Mouse (Mus musculus): ENCODE results near the gene Rtf1. TPM values are rescaled to one million over a fixed set of nuclear protein-coding genes. Genes with fewer than 3 reads are reported as not detected.
"Not testable (repeated sequence)": the region's sequence is repeated elsewhere in the genome, so short reads cannot be mapped to it uniquely, and the experiment has no call there.

The Rtf1 gene
- 29.4 and 32.0 TPM in 2 replicates for polyA plus RNA-seq (2014; fragmentation: Nextera tagmentation; extraction: Ambion mirVana)

DNA sequence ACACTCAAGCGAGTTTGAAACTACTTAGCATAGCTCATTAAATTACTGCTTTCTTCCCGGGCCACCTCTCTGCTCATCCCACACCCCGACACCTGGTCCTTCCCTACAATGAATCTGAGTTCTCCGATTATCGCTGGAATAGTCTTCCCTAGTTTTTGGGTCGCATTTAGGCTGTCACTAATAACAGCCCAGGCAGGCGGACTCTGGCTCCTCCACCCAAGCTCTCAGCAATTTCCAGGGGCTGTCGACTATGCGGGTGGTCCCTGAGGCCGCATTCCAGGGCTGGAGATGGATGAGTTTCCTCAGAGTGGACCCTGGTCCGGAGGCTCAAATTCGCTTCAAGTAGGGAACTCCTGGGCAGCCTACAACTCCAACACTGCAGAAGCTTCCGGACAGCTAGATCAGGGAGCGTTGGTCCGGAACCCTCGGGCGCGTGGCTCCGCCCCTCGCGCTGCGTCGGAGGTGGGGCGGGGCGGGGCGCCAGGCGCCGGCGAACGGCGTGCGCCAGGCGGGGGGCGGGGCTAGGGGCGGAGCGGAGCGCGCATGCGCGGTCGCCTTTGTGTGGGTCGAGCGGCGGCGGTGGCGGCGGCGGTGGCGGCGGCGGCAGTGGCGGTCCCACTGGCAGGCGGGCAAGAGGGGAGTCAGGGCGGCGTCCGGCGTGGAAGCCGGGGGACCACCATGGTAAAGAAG, at the start of gene Rtf1:
Gene Rtf1, plus strand, starts transcription at position 544 of the 690 bp plus-strand sequence.
- H3K4me2 ChIP-seq (ENCODE audit: low read length): peak within 1 kb of the TSS; percentile 55
- peak within 1 kb of the TSS; percentile 100 for H3K4me3 ChIP-seq (ENCODE audit: low read depth, low read length)
- H3K4me1 ChIP-seq (replicated peaks; ENCODE audit: control insufficient read depth, insufficient read depth, low read length): peaks cover 12% of the 10 kb centered on the region; the same call in 1 of the 2 replicates
- WGBS: under 1% methylated on average over 49 of the region's 58 CpGs
- peak within 1 kb of the TSS; percentile 83 for H3K27ac ChIP-seq (ENCODE audit: low read depth)
- H3K9me3 ChIP-seq (ENCODE audit: control insufficient read depth, low read length): no peaks in the 10 kb centered on the region
- DNase-seq (ENCODE audit: low spot score) (peak; percentile 99), ATAC-seq (replicated peaks; ENCODE audit: low FRiP score, low TSS enrichment, low read depth) (peak; percentile 94)
- 0 out of 2 replicates have a peak, but pooled peaks cover 3% of the 10 kb centered on the region for H3K36me3 ChIP-seq (ENCODE audit: control insufficient read depth, insufficient read depth, low read length)
- H3K27me3 ChIP-seq (replicated peaks; ENCODE audit: control insufficient read depth, insufficient read depth, low read length): no peaks in the 10 kb centered on the region
- H3K9ac ChIP-seq (ENCODE audit: low read length): peak within 1 kb of the TSS; percentile 94

- H3K27ac ChIP-seq (ENCODE audit: low read depth): no peak overlapping the region
- no peak overlapping the region for H3K9ac ChIP-seq (ENCODE audit: low read length)
- no peak overlapping the region for H3K4me2 ChIP-seq (ENCODE audit: low read length)
- WGBS: 91% methylated on average over 1 of the region's 1 CpGs
- H3K9me3 ChIP-seq (ENCODE audit: control insufficient read depth, low read length): no peaks in the 10 kb centered on the region
- no peak for ATAC-seq (replicated peaks; ENCODE audit: low FRiP score, low TSS enrichment, low read depth)
- no peak for DNase-seq (ENCODE audit: low spot score)
- peaks cover 90% of the 10 kb centered on the region for H3K36me3 ChIP-seq (ENCODE audit: control insufficient read depth, insufficient read depth, low read length)
- no peak overlapping the region for H3K4me3 ChIP-seq (ENCODE audit: low read depth, low read length)
- no peaks in the 10 kb centered on the region for H3K27me3 ChIP-seq (replicated peaks; ENCODE audit: control insufficient read depth, insufficient read depth, low read length)
- no peaks in the 10 kb centered on the region for H3K4me1 ChIP-seq (replicated peaks; ENCODE audit: control insufficient read depth, insufficient read depth, low read length)
These were observed 38.1 kb upstream of the Rtf1 start for GRCm38 (mm10) chr2:119636781-119637180.

DNA sequence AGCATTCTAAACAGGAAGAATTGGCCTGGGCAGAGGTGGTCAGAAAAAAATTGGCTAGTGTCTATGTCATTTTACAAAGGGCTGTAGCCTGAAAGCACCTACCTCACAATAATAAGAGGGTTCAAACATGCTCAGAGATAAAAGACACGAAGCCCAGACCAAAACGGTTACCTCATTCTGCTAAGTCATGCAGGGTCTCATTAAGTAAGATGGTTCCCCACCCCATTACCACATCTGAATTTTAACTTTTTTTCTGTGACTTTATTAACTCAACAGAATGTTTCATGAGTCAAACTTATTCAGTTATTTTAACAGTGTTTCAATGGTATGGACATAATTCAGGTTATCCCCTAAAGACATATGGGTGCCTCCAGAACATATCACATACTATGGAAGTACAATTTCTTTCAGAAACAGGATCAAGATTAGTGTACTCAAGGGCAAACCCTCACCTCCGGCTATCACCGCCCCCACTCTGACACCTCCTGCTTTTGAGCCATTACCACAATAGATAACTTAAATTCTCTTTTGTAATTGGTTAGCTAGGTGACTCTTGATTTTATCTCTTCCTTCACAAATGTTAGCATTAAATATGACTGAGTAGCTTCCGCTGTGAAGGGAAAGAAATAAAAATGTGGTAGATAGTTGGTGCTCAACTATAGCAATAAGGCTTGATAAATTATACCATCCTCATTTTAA, 33.5 kb upstream of the Rtf1 start:
- H3K36me3 ChIP-seq (ENCODE audit: control insufficient read depth, insufficient read depth, low read length): peaks cover 93% of the 10 kb centered on the region
- no peak for ATAC-seq (replicated peaks; ENCODE audit: low FRiP score, low TSS enrichment, low read depth)
- H3K27ac ChIP-seq (ENCODE audit: low read depth): no peak overlapping the region
- no peak overlapping the region for H3K9ac ChIP-seq (ENCODE audit: low read length)
- no peak overlapping the region for H3K4me2 ChIP-seq (ENCODE audit: low read length)
- H3K27me3 ChIP-seq (replicated peaks; ENCODE audit: control insufficient read depth, insufficient read depth, low read length): no peaks in the 10 kb centered on the region
- H3K4me1 ChIP-seq (replicated peaks; ENCODE audit: control insufficient read depth, insufficient read depth, low read length): no peaks in the 10 kb centered on the region
- no peak for DNase-seq (ENCODE audit: low spot score)
- WGBS: 92% methylated on average over 5 of the region's 5 CpGs
- no peak overlapping the region for H3K4me3 ChIP-seq (ENCODE audit: low read depth, low read length)
- no peaks in the 10 kb centered on the region for H3K9me3 ChIP-seq (ENCODE audit: control insufficient read depth, low read length)

- Histone ChIP-seq H3K27ac (ENCODE audit: low read depth) (no peak overlapping the region), H3K9ac (ENCODE audit: low read length) (no peak overlapping the region), H3K36me3 (ENCODE audit: control insufficient read depth, insufficient read depth, low read length) (peaks cover 94% of the 10 kb centered on the region), H3K27me3 (replicated peaks; ENCODE audit: control insufficient read depth, insufficient read depth, low read length) (no peaks in the 10 kb centered on the region), H3K4me1 (replicated peaks; ENCODE audit: control insufficient read depth, insufficient read depth, low read length) (no peaks in the 10 kb centered on the region), H3K9me3 (ENCODE audit: control insufficient read depth, low read length) (no peaks in the 10 kb centered on the region), H3K4me3 (ENCODE audit: low read depth, low read length) (no peak overlapping the region), H3K4me2 (ENCODE audit: low read length) (no peak overlapping the region)
- ATAC-seq (replicated peaks; ENCODE audit: low FRiP score, low TSS enrichment, low read depth) (no peak), DNase-seq (ENCODE audit: low spot score) (no peak)
- WGBS: 92% methylated on average over 5 of the region's 5 CpGs
These were observed 30.6 kb upstream of the Rtf1 start for GRCm38 (mm10) chr2:119644254-119644653.

GRCm38 (mm10) chr2:119662220-119663182, 12.4 kb upstream of the Rtf1 start, which contains the start of gene Ndufaf1:
TSS of gene Ndufaf1 (minus strand) at chr2:119662827.
- H3K27ac ChIP-seq (ENCODE audit: low read depth): no peak within 1 kb of the TSS; the same call in 1 of the 2 replicates
- peaks cover 23% of the 10 kb centered on the region for H3K36me3 ChIP-seq (ENCODE audit: control insufficient read depth, insufficient read depth, low read length)
- peak within 1 kb of the TSS; percentile 92 for H3K4me3 ChIP-seq (ENCODE audit: low read depth, low read length)
- H3K27me3 ChIP-seq (replicated peaks; ENCODE audit: control insufficient read depth, insufficient read depth, low read length): no peaks in the 10 kb centered on the region
- peak; percentile 92 for DNase-seq (ENCODE audit: low spot score)
- 1% methylated on average over 44 of the region's 44 CpGs for WGBS
- peak; percentile 81; the same call in 1 of the 2 replicates for ATAC-seq (replicated peaks; ENCODE audit: low FRiP score, low TSS enrichment, low read depth)
- H3K9me3 ChIP-seq (ENCODE audit: control insufficient read depth, low read length): no peaks in the 10 kb centered on the region
- H3K4me1 ChIP-seq (replicated peaks; ENCODE audit: control insufficient read depth, insufficient read depth, low read length): peaks cover 9% of the 10 kb centered on the region
- peak within 1 kb of the TSS; percentile 60 for H3K4me2 ChIP-seq (ENCODE audit: low read length)
- H3K9ac ChIP-seq (ENCODE audit: low read length): peak within 1 kb of the TSS; percentile 82

GRCm38 (mm10) chr2:119665744-119666143, 9.1 kb upstream of the Rtf1 start:
- H3K4me3 ChIP-seq (ENCODE audit: low read depth, low read length); H3K4me2 ChIP-seq (ENCODE audit: low read length); H3K27ac ChIP-seq (ENCODE audit: low read depth); H3K9ac ChIP-seq (ENCODE audit: low read length); H3K9me3 ChIP-seq (ENCODE audit: control insufficient read depth, low read length); H3K4me1 ChIP-seq (replicated peaks; ENCODE audit: control insufficient read depth, insufficient read depth, low read length); ATAC-seq (replicated peaks; ENCODE audit: low FRiP score, low TSS enrichment, low read depth); H3K27me3 ChIP-seq (replicated peaks; ENCODE audit: control insufficient read depth, insufficient read depth, low read length); DNase-seq (ENCODE audit: low spot score); H3K36me3 ChIP-seq (ENCODE audit: control insufficient read depth, insufficient read depth, low read length): not testable (repeated sequence)
- 74% methylated on average over 20 of the region's 23 CpGs for WGBS

- H3K27ac ChIP-seq (ENCODE audit: low read depth): no peak overlapping the region
- 18% methylated on average over 7 of the region's 7 CpGs for WGBS
- no peak overlapping the region for H3K4me2 ChIP-seq (ENCODE audit: low read length)
- no peaks in the 10 kb centered on the region for H3K27me3 ChIP-seq (replicated peaks; ENCODE audit: control insufficient read depth, insufficient read depth, low read length)
- ATAC-seq (replicated peaks; ENCODE audit: low FRiP score, low TSS enrichment, low read depth) (no peak), DNase-seq (ENCODE audit: low spot score) (no peak)
- H3K36me3 ChIP-seq (ENCODE audit: control insufficient read depth, insufficient read depth, low read length): no peaks in the 10 kb centered on the region
- H3K9me3 ChIP-seq (ENCODE audit: control insufficient read depth, low read length): no peaks in the 10 kb centered on the region
- H3K4me3 ChIP-seq (ENCODE audit: low read depth, low read length): no peak overlapping the region
- 0 out of 2 replicates have a peak, but pooled peaks cover 1% of the 10 kb centered on the region for H3K4me1 ChIP-seq (replicated peaks; ENCODE audit: control insufficient read depth, insufficient read depth, low read length)
- H3K9ac ChIP-seq (ENCODE audit: low read length): no peak overlapping the region
These were observed 5.9 kb upstream of the Rtf1 start for GRCm38 (mm10) chr2:119669010-119669409.

DNA sequence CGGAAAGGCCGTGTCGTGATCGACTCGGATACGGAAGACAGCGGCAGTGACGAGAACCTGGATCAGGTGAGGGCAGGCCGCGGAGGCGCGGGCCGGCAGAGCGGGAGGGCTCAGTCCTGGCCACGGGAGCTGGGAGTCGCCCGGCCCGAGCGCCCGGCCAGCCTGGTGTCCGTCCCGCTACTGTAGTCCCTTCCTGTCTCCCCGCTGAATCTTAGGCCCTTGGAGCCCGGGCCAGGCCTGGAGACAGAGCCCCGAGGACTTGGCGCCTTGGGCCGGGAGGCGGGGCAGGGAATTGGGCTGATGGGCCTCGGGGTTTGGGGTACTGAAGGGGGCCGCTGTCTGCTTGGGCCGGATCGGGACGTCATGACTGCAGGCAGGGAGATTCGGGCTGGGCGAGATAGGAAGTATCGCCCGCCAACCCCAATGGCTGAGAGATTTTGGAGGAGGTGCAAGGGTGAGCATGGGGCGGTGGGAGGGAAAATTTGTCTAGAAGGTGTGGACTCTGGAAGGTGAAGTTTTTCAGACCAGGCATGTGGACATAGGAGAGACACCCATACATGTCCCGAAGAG, 432 bp downstream of the Rtf1 start:
- Histone ChIP-seq H3K27ac (ENCODE audit: low read depth) (peak overlapping the region; percentile 74), H3K27me3 (replicated peaks; ENCODE audit: control insufficient read depth, insufficient read depth, low read length) (no peaks in the 10 kb centered on the region), H3K4me3 (ENCODE audit: low read depth, low read length) (peak overlapping the region; percentile 100), H3K9ac (ENCODE audit: low read length) (peak overlapping the region; percentile 94), H3K4me1 (replicated peaks; ENCODE audit: control insufficient read depth, insufficient read depth, low read length) (peaks cover 12% of the 10 kb centered on the region; the same call in 1 of the 2 replicates), H3K4me2 (ENCODE audit: low read length) (peak overlapping the region; percentile 55), H3K36me3 (ENCODE audit: control insufficient read depth, insufficient read depth, low read length) (peaks cover 7% of the 10 kb centered on the region; the same call in 1 of the 2 replicates), H3K9me3 (ENCODE audit: control insufficient read depth, low read length) (no peaks in the 10 kb centered on the region)
- WGBS: under 1% methylated on average over 39 of the region's 39 CpGs
- ATAC-seq (replicated peaks; ENCODE audit: low FRiP score, low TSS enrichment, low read depth): peak; percentile 90
- no peak for DNase-seq (ENCODE audit: low spot score)

All from intestine, embryonic 14.5 days (tissue).